Mouse (Mus musculus): ENCODE data around the gene Atrnl1. TPM values are rescaled to one million over a fixed set of nuclear protein-coding genes. Genes with fewer than 3 reads are reported as not detected.

Gene Atrnl1
- polyA plus RNA-seq, 1 experiment from 2014 or later: 5.2 TPM

DNA sequence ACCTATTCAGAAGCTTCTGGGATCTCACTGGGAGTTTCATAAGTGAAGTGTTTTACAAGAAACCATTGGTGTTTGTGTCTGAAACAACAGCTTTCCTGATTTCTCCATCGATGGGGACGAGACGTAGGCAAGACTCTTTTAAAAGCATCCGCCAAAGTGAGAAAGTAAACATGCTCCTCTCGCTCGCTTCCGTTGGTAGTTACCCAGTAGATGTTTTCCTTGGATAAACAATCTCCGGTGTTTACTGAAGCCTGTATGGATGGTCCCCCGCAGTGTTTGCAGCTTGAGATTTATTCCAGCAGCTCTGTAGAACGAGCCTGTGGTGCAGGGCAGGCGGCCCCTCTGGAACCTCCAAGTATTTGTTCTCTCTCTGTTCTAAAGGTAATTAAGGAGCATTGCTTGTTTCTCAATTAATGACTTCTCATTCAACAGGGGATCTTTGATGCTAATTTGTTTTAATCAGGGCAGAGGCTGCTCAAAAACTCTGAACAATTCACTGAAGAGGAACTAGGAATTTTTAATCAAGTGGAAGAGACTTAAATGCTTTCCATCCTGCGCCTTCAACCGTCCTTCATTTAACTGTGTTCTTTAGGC, 529.5 kb downstream of the Atrnl1 start:
- H3K4me3 ChIP-seq (ENCODE audit: low read depth, low read length): no peak overlapping the region
- DNase-seq (ENCODE audit: low spot score): no peak
- H3K4me1 ChIP-seq (ENCODE audit: control insufficient read depth, insufficient read depth, low read length): no peaks in the 10 kb centered on the region
- H3K27me3 ChIP-seq (ENCODE audit: control insufficient read depth, insufficient read depth, low read length): no peaks in the 10 kb centered on the region
- H3K36me3 ChIP-seq (ENCODE audit: control insufficient read depth, insufficient read depth, low read length): no peaks in the 10 kb centered on the region
- WGBS: 33% methylated on average over 13 of the region's 13 CpGs
- no peaks in the 10 kb centered on the region for H3K9me3 ChIP-seq (ENCODE audit: control insufficient read depth, low read length)
- no peak overlapping the region for H3K27ac ChIP-seq (replicated peaks; ENCODE audit: low read depth, low read length)
- ATAC-seq (ENCODE audit: insufficient number of reproducible peaks, low FRiP score, low TSS enrichment, low read depth): no peak
- no peak overlapping the region for H3K4me2 ChIP-seq (ENCODE audit: low read depth, severe bottlenecking)
- H3K9ac ChIP-seq (ENCODE audit: low read length): no peak overlapping the region

- 97% methylated on average over 7 of the region's 7 CpGs for WGBS
- Histone ChIP-seq H3K27ac (replicated peaks; ENCODE audit: low read depth, low read length) (no peak overlapping the region), H3K4me2 (ENCODE audit: low read depth, severe bottlenecking) (no peak overlapping the region), H3K4me3 (ENCODE audit: low read depth, low read length) (no peak overlapping the region), H3K27me3 (ENCODE audit: control insufficient read depth, insufficient read depth, low read length) (no peaks in the 10 kb centered on the region), H3K9ac (ENCODE audit: low read length) (no peak overlapping the region), H3K4me1 (ENCODE audit: control insufficient read depth, insufficient read depth, low read length) (peaks cover 10% of the 10 kb centered on the region; the same call in 1 of the 2 replicates), H3K36me3 (ENCODE audit: control insufficient read depth, insufficient read depth, low read length) (no peaks in the 10 kb centered on the region), H3K9me3 (ENCODE audit: control insufficient read depth, low read length) (no peaks in the 10 kb centered on the region)
- DNase-seq (ENCODE audit: low spot score) (no peak), ATAC-seq (ENCODE audit: insufficient number of reproducible peaks, low FRiP score, low TSS enrichment, low read depth) (no peak)
These were observed 533.1 kb downstream of the Atrnl1 start for GRCm38 (mm10) chr19:58143853-58144454.

DNA sequence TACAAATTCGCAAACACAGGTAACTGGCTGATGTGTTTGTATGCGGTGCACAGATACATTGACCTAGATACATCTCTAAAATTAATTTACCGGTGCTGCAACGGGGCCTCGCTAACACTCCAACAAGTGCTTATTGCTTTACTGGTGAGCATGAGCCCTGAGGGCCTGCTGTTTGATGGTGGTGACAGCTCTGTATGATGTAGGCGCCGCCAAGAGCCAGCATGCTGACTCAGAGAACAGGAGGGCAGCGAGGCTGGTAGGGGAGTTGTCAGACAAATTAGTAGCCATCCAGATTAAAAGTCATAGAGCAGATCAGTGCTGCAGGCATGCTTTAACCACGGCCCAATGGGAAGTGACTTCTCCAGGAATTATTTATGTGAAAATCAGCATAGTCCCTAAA, 534.7 kb downstream of the Atrnl1 start:
- Histone ChIP-seq H3K9ac (ENCODE audit: low read length) (no peak overlapping the region), H3K4me2 (ENCODE audit: low read depth, severe bottlenecking) (no peak overlapping the region), H3K27ac (replicated peaks; ENCODE audit: low read depth, low read length) (no peak overlapping the region), H3K4me1 (ENCODE audit: control insufficient read depth, insufficient read depth, low read length) (peaks cover 10% of the 10 kb centered on the region; the same call in 1 of the 2 replicates), H3K36me3 (ENCODE audit: control insufficient read depth, insufficient read depth, low read length) (no peaks in the 10 kb centered on the region), H3K4me3 (ENCODE audit: low read depth, low read length) (no peak overlapping the region), H3K9me3 (ENCODE audit: control insufficient read depth, low read length) (no peaks in the 10 kb centered on the region), H3K27me3 (ENCODE audit: control insufficient read depth, insufficient read depth, low read length) (no peaks in the 10 kb centered on the region)
- DNase-seq (ENCODE audit: low spot score) (no peak), ATAC-seq (ENCODE audit: insufficient number of reproducible peaks, low FRiP score, low TSS enrichment, low read depth) (no peak)
- 56% methylated on average over 9 of the region's 9 CpGs for WGBS

DNA sequence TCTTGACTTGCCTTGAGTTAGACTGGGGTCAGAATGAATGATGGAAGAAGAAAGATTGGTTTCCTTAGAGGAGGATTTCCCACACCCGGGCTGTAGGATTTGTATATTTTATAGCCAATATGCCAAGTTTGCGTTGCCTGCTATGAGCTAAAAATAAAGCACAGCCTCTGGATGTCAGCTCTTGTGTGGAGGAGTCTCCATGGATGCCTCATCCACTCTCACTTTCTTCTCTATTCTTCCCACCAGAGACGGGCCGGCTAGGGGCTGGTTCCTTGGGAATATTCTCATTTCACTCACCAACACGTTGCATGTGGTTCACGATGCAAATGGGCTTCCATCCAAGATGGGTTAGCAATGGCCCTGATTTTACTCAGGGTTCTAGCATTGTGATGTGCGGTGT, 540.4 kb downstream of the Atrnl1 start:
- H3K4me3 ChIP-seq (ENCODE audit: low read depth, low read length): no peak overlapping the region
- no peak overlapping the region for H3K4me2 ChIP-seq (ENCODE audit: low read depth, severe bottlenecking)
- no peaks in the 10 kb centered on the region for H3K36me3 ChIP-seq (ENCODE audit: control insufficient read depth, insufficient read depth, low read length)
- H3K9me3 ChIP-seq (ENCODE audit: control insufficient read depth, low read length): no peaks in the 10 kb centered on the region
- peaks cover 5% of the 10 kb centered on the region; the same call in 1 of the 2 replicates for H3K4me1 ChIP-seq (ENCODE audit: control insufficient read depth, insufficient read depth, low read length)
- H3K27ac ChIP-seq (replicated peaks; ENCODE audit: low read depth, low read length): no peak overlapping the region
- ATAC-seq (ENCODE audit: insufficient number of reproducible peaks, low FRiP score, low TSS enrichment, low read depth) (no peak), DNase-seq (ENCODE audit: low spot score) (no peak)
- no peaks in the 10 kb centered on the region for H3K27me3 ChIP-seq (ENCODE audit: control insufficient read depth, insufficient read depth, low read length)
- no peak overlapping the region for H3K9ac ChIP-seq (ENCODE audit: low read length)
- WGBS: 91% methylated on average over 7 of the region's 7 CpGs

GRCm38 (mm10) chr19:58161569-58161968, 550.7 kb downstream of the Atrnl1 start:
- H3K36me3 ChIP-seq (ENCODE audit: control insufficient read depth, insufficient read depth, low read length): no peaks in the 10 kb centered on the region
- no peak overlapping the region for H3K4me3 ChIP-seq (ENCODE audit: low read depth, low read length)
- DNase-seq (ENCODE audit: low spot score) (no peak), ATAC-seq (ENCODE audit: insufficient number of reproducible peaks, low FRiP score, low TSS enrichment, low read depth) (no peak)
- H3K4me1 ChIP-seq (ENCODE audit: control insufficient read depth, insufficient read depth, low read length): peaks cover 3% of the 10 kb centered on the region; the same call in 1 of the 2 replicates
- 91% methylated on average over 9 of the region's 9 CpGs for WGBS
- H3K27me3 ChIP-seq (ENCODE audit: control insufficient read depth, insufficient read depth, low read length): no peaks in the 10 kb centered on the region
- no peak overlapping the region for H3K9ac ChIP-seq (ENCODE audit: low read length)
- no peak overlapping the region for H3K27ac ChIP-seq (replicated peaks; ENCODE audit: low read depth, low read length)
- H3K9me3 ChIP-seq (ENCODE audit: control insufficient read depth, low read length): no peaks in the 10 kb centered on the region
- no peak overlapping the region for H3K4me2 ChIP-seq (ENCODE audit: low read depth, severe bottlenecking)

- 86% methylated on average over 7 of the region's 7 CpGs for WGBS
- H3K9ac ChIP-seq (ENCODE audit: low read length): no peak overlapping the region; the same call in 1 of the 2 replicates
These were observed 554.2 kb downstream of the Atrnl1 start for GRCm38 (mm10) chr19:58164896-58165634.

GRCm38 (mm10) chr19:58165635-58166015, 554.8 kb downstream of the Atrnl1 start:
- H3K36me3 ChIP-seq (ENCODE audit: control insufficient read depth, insufficient read depth, low read length): no peaks in the 10 kb centered on the region
- ATAC-seq (ENCODE audit: insufficient number of reproducible peaks, low FRiP score, low TSS enrichment, low read depth): no peak
- no peaks in the 10 kb centered on the region for H3K27me3 ChIP-seq (ENCODE audit: control insufficient read depth, insufficient read depth, low read length)
- no peak overlapping the region for H3K4me2 ChIP-seq (ENCODE audit: low read depth, severe bottlenecking)
- WGBS: 64% methylated on average over 9 of the region's 9 CpGs
- DNase-seq (ENCODE audit: low spot score): no peak
- no peak overlapping the region for H3K4me3 ChIP-seq (ENCODE audit: low read depth, low read length)
- H3K27ac ChIP-seq (replicated peaks; ENCODE audit: low read depth, low read length): no peak overlapping the region
- H3K9ac ChIP-seq (ENCODE audit: low read length): no peak overlapping the region
- H3K4me1 ChIP-seq (ENCODE audit: control insufficient read depth, insufficient read depth, low read length): peaks cover 3% of the 10 kb centered on the region; the same call in 1 of the 2 replicates
- no peaks in the 10 kb centered on the region for H3K9me3 ChIP-seq (ENCODE audit: control insufficient read depth, low read length)

More at GRCm38 (mm10) chr19:58164896-58165634, 554.2 kb downstream of the Atrnl1 start:
- no peak for DNase-seq (ENCODE audit: low spot score)
- Histone ChIP-seq H3K27me3 (ENCODE audit: control insufficient read depth, insufficient read depth, low read length) (no peaks in the 10 kb centered on the region), H3K4me2 (ENCODE audit: low read depth, severe bottlenecking) (no peak overlapping the region), H3K4me3 (ENCODE audit: low read depth, low read length) (no peak overlapping the region), H3K36me3 (ENCODE audit: control insufficient read depth, insufficient read depth, low read length) (no peaks in the 10 kb centered on the region), H3K9me3 (ENCODE audit: control insufficient read depth, low read length) (no peaks in the 10 kb centered on the region), H3K4me1 (ENCODE audit: control insufficient read depth, insufficient read depth, low read length) (peaks cover 3% of the 10 kb centered on the region; the same call in 1 of the 2 replicates), H3K27ac (replicated peaks; ENCODE audit: low read depth, low read length) (no peak overlapping the region)
- no peak for ATAC-seq (ENCODE audit: insufficient number of reproducible peaks, low FRiP score, low TSS enrichment, low read depth)

GRCm38 (mm10) chr19:58166147-58166546, 555.3 kb downstream of the Atrnl1 start:
- Histone ChIP-seq H3K27ac (replicated peaks; ENCODE audit: low read depth, low read length) (no peak overlapping the region), H3K4me2 (ENCODE audit: low read depth, severe bottlenecking) (no peak overlapping the region), H3K4me3 (ENCODE audit: low read depth, low read length) (no peak overlapping the region), H3K36me3 (ENCODE audit: control insufficient read depth, insufficient read depth, low read length) (no peaks in the 10 kb centered on the region), H3K9me3 (ENCODE audit: control insufficient read depth, low read length) (no peaks in the 10 kb centered on the region), H3K27me3 (ENCODE audit: control insufficient read depth, insufficient read depth, low read length) (no peaks in the 10 kb centered on the region), H3K9ac (ENCODE audit: low read length) (no peak overlapping the region), H3K4me1 (ENCODE audit: control insufficient read depth, insufficient read depth, low read length) (peaks cover 3% of the 10 kb centered on the region; the same call in 1 of the 2 replicates)
- DNase-seq (ENCODE audit: low spot score): no peak
- 64% methylated on average over 6 of the region's 6 CpGs for WGBS
- no peak; the same call in 1 of the 2 replicates for ATAC-seq (ENCODE audit: insufficient number of reproducible peaks, low FRiP score, low TSS enrichment, low read depth)

Data from limb, embryonic 11.5 days (tissue).